Mouse (Mus musculus) left cerebral cortex, postnatal 25 days (tissue): ENCODE results near the gene Tbl2. TPM values are rescaled to one million over a fixed set of nuclear protein-coding genes. Genes with fewer than 3 reads are reported as not detected.

ENCODE experiments used
- DNase-seq, 2 experiments: peaks; one replicate each; pipeline ENCODE4 v3.0.0; 2022; ENCODE audit warnings: low spot score in 2 of 2, mixed read lengths in 1 of 2
- intact Hi-C: fragments of 180-260 bp; cut with DNase I; formaldehyde crosslinking; loops from one replicate; pipeline ENCODE4 v1.15.1; 2025
- microRNA-seq, 2 experiments: library from miRNA; unstranded; fragments of <30 nt; microRNA quantifications; one replicate each; pipeline ENCODE4 v1.2.0; 2022
- total RNA-seq, 2 experiments: library from RNA; stranded (reverse); gene quantifications; 2 replicates each; pipeline ENCODE4 v1.2.3; 2021

Tbl2 gene
- total RNA-seq, 2 experiments from 2014 or later: 30.1 to 30.7 TPM

DNA sequence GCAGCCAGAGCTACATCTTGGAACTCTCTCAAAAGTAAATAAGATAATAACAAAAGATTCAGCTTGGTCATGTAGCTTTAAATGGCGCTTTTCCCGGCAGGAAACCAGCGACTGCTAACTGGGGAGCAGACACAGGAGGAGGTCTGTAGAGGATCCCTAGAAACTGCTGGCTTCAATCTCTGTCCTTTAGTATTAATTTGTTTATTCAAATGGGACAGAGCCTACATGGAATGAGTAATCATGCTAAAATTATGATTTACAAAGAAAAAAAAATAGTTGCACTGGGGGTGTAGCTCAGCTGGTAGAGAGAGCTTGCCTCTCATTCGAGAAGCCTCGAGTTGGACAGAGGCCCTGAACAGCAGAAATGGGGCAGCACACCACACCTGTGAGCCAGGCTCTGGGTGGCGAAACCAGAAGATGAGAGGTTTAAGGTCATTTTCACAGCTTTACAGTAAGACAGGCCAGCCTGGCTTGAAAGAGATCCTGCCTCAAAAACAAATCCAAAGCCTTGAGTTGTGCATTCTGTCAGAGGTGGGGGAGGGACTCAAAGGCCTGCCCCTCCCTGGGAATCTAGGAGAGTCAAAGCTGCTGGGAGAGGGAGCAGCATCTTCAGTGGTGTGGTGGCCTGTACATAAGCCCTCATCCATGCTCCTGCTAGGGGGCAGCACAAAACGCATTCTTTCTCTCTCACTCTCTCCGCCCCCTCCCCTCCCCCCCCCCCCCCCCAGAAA is 33.8 kb downstream of the Tbl2 start:
- intact Hi-C loops: no loop called here
- DNase-seq: peak; percentile 55 to 83

DNA sequence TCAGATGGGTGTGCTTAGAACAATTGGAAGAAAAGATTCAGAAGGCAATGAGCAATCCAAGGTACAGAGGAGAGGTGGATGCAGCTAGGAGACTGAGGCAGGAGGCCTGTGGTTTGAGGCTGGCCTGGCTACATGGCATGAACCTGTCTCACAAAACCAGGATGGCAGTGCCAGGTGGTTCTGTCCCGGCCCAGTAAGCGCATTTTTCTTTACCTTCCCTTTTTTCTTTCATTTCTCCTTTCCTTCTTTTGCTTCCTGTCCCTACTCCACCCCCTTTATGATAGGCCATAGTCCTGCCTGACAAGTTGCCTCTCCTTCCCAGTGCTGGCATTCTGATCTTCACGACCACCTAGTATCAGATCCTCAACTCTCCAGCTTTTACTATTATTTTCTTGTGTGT is 35.6 kb downstream of the Tbl2 start:
- intact Hi-C loops: loop anchor here (5.0 kb wide), 2 partner anchors 108 to 173 kb away; partner anchors contain the start of gene Vps37d

DNA sequence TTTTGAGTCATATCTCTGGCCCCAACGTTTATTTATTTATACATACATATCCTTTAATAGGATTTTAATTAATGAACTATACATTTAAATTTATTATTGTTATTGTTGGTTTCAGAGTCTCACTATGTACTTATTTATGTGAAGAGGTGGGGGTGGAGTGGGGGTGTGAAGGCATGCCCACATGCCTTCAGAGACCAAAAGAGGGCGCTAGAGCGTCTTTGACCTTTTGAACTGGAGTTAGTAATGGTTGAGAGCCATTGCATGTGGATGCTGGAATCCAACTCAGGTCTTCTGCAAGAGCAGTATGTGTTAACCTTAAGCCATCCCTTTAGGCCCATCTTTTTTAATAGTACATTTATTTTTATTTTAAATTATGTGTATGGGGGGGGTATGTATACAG is 36.1 kb downstream of the Tbl2 start:
- intact Hi-C loops: loop anchor here (5.0 kb wide), 2 partner anchors 108 to 173 kb away; partner anchors contain the start of gene Vps37d
- DNase-seq: no peak

More for the DNA sequence above, 35.6 kb downstream of the Tbl2 start:
- DNase-seq: no peak

DNA sequence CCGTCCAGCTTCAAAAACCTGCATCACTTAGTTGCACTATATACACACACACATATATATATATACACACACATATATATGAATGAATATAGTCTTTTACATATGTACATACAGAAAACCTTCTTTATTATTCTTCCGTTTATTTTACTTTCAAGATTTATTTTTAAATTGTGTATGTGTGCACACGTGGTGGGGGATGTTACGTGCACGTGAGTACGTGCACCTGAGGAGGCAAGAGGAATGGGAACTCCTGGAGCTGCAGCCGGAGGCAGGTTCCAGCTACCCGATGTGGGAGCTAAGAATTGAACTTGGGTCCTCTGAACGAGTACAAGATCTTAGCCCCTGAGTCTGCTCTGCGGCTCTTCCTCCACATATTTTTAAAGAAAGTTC is 36.8 kb downstream of the Tbl2 start:
- intact Hi-C loops: loop anchor here (5.0 kb wide), 2 partner anchors 109 to 174 kb away; partner anchors contain the start of gene Vps37d
- no peak for DNase-seq

DNA sequence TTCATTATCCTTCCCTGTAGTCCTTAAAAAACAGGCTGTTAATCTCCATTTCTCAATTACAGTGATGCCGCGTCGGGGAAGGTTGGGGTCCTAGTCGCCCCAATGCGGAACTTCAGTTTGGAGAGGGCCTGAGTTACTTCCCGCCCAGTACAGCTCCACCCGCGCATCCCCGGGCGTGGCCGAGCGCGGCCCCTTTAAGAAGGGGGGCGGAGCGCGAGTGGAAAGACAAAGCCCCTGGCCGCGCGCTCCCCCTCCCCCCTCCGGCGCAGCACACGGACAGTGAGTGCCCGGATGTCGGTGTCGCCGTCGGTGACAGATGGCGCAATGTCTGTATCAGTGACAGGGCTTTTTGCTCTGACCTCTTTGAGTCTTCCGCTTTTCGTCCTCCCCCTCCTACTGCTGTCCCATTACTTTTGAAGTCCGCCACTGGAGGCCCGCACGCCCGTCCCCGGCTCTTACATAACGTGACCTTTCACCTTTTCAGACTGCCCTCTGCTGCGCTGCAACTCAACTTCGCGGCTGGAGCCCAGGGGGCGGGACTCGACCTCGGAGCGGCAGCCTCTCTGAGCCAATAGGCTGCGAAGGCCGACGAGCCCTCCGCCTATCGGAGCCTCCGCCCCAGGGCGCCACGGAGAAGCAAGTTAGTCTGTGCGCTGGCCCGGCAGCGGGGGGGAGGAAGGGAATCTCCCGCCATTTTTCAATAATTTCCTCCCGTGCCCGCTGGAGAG is 37.3 kb downstream of the Tbl2 start, which contains the start of gene Baz1b:
Baz1b (plus strand) TSS at position 644 of the 728 bp plus-strand sequence.
- intact Hi-C loops: loop anchor here (1.0 to 5.0 kb wide), 4 partner anchors 18 to 174 kb away; partner anchors contain the start of genes Bcl7b, Tbl2 and Vps37d
- DNase-seq: peak; percentile 99

DNA sequence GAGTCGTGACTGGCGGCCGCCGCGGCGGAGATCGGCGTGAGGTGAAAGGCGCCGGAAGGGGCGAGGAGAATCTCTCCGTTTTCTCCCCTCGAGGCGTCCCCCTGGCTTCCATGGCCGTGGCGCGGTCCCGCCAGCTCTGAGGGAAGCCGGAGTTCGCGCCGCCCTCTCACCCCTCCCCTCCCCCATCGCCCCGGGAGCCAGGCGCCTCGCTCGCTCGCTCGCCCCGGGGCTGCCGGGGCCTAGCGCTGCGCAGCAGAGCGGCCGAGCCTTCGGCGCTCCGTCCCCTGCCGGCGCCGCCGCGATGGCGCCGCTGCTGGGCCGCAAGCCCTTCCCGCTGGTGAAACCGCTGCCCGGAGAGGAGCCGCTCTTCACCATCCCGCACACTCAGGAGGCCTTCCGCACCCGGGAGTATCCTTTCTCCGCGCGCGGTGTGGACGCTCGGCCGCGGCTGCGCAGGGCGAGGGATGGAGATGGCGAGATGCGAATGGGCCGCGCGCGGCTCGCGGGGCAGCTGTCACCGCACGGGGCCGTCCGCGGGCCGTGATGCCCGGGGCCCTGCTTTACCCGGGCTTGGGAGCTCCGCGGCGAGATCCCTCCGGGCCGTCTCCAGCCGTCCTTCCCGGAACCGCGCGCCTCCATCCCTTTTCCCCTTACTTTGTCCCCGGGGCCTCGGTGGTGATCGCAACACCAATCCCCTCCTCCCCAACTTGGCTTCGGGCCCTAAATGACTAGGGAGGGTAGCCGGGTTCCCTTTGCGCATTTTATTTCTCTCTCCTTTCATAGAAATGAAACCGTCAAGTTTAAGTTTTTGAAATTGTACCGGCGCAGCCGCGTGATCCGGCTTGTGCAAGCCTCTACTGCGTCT is 38.1 kb downstream of the Tbl2 start:
- DNase-seq: peak; percentile 36 to 44
- intact Hi-C loops: loop anchor here (1.0 to 5.0 kb wide), 4 partner anchors 19 to 175 kb away; partner anchors contain the start of genes Bcl7b, Tbl2 and Vps37d

DNA sequence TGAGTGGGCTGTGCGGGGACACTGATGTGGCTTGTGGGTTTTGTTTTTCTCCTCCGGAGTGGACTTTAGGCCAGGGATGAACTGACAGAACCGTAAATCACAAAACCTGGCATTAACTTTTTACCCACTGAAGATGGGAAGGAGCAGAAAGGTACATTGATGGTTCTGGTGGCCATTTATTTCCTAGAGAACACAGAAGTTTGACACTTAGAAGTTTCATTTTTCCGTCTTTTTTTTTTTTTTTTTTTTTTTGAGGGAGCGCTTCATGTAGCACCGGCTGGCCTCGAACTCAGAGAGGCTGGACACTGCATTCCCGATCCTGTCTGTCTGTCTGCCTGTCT is 38.7 kb downstream of the Tbl2 start:
- no peak for DNase-seq
- intact Hi-C loops: loop anchor here (5.0 kb wide), 2 partner anchors 111 to 176 kb away; partner anchors contain the start of gene Vps37d

DNA sequence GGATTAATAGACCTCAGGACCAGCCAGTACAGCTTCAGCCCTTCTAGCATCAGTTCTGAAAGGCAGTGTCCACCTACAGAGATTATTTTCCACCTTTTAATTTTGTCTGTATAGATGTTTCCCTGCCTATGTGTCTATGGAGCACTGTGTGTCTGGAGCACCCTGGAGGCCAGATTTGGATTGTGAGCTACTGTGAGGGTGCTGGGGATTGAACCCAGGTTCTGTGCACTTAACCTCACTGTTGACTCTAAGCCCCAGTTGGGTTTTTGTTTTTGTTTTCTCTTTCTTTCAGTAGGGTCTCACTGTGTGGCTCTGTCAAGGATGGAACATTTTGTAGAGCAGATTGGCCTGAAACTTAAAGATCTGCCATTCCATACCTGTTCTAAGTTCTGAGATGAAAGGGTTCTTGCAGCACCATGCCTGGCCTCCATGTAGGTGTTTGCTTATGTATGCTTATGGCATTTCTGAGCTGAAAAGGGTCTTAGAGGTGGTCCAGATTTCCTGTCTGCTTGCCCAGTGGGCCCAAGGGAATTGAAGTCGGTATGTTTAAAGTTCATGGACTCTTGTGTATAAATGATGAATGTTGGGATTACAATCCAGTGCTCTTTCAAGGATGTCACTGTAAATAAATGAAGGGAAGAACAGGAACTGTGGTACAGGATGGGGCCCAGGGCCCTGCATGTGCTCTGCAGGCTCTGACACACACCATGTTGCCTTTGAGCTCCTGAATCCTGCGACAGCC is 40.0 kb downstream of the Tbl2 start:
- intact Hi-C loops: loop anchor here (5.0 kb wide), 2 partner anchors 112 to 177 kb away; partner anchors contain the start of gene Vps37d

DNA sequence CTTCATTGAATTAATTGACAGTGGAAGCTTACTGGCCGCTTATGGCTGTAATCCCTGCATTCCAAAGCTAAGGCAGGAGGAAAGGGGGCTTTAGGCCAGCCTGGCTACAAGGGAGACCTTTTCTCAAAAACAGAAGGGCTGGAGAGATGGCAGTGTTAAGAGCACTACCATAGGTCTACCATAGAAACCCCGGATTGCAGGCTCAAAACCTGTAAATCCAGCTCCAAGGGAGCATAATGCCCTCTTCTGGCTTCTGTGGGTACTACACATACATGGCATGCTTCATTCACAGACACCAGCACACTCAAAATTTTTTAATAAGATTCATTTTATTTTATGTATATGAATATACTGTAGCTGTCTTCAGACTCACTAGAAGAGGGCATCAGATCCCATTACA is 42.2 kb downstream of the Tbl2 start:
- peak; percentile 70 to 78 for DNase-seq
- intact Hi-C loops: loop anchor here (1.0 kb wide), 1 partner anchor 73 kb away; no protein-coding TSS in a partner anchor

More for the DNA sequence above, 40.0 kb downstream of the Tbl2 start:
- DNase-seq: no peak

DNA sequence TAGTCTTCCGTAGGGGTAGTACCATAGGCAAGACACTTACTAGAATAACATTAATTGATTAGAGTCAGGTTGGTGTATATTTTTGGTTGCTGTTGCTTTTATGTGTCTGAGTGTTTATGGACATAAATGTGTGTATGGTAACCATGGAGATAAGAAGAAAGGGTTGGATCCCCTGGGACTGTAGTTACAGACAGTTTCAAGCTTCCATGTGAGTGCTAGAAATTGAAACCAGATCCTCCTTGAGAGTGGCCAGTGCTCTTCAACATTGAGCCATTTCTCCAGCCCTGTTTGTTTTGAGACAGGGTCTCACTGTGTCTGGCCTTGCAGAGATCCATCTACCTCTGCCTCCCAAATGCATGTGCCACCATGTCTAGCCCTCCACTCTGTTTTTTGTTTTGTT is 43.0 kb downstream of the Tbl2 start:
- no peak for DNase-seq
- intact Hi-C loops: no loop called here

DNA sequence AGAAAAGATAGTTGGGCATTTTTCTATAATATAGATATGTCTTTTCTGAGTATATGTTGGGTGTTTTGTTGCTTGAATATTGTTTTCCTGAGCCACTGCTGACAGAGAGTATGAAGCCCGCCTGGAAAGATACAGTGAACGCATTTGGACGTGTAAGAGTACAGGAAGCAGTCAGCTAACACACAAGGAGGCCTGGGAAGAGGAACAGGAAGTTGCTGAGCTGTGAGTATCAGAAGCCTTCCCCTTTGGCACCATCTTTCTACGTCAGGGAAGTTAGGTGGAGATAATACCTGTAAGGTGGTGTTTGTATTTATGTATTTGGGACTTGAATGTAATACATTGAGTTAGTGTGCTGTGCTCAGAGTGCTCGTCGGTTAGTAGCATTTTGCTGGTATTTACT is 46.9 kb downstream of the Tbl2 start:
- intact Hi-C loops: no loop called here
- no peak for DNase-seq

DNA sequence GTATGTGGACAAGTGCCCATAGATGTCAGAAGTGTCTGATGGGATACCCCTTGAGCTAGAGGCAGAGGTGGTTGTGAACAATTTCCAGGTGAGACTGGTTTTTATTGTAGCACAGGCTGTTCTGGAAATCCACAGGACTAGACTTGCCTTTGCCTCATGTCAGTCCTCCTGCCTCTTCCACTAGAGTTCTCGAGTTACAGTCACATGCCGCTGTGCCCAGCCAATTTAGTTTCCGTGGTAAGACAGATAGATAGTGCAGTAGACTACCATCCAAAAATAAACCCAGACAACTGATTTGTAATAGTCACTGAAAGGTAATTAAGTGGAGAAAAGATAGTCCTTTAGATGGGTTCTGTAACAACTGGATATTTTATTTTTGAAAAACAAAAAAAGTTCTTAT is 53.3 kb downstream of the Tbl2 start:
- intact Hi-C loops: no loop called here
- no peak for DNase-seq

DNA sequence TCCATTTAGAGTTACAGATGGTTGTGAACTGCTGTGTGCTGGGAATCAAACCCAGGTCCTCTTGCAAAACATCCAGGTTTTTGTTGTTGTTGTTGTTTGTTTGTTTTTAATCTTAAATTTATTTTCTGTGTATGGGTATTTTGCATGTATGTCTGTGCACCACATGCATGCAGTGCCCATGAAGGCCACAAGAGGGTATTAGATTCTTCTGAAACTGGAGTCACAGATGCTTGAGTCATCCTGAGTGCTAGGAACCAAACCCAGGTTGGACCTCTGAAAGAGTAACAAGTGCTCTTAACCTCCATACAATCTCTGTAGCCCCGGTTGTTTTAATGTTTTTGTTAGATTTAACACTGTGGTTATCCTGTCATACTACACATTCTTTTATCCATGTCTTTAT is 58.7 kb downstream of the Tbl2 start:
- no peak for DNase-seq

More for the DNA sequence above, 58.7 kb downstream of the Tbl2 start:
- intact Hi-C loops: no loop called here

Small RNA genes lying within 50 kb of the gene (microRNA-seq; reads per million reads assigned to microRNA genes)
- gene Gm25315: 0 reads per million in 2 experiments

Other genes starting within 250 kb of the Tbl2 start
- gene Tmem270, start 242.9 kb upstream of the Tbl2 start, total RNA-seq: not detected
- gene Cldn13, start 234.1 kb upstream of the Tbl2 start, total RNA-seq: not detected
- gene Mettl27, start 217.3 kb upstream of the Tbl2 start, total RNA-seq: 1 to 10 TPM; 9.0 to 9.8 TPM
- gene Cldn4, start 202.7 kb upstream of the Tbl2 start, total RNA-seq: not detected
- gene Cldn3, start 163.4 kb upstream of the Tbl2 start, total RNA-seq: under 1 TPM; 0.39 to 0.62 TPM
- gene Abhd11, start 140.5 kb upstream of the Tbl2 start, total RNA-seq: 10 to 100 TPM; 35.5 to 41.4 TPM
- gene Stx1a, start 126.2 kb upstream of the Tbl2 start, total RNA-seq: 100 to 1,000 TPM; 388 to 416 TPM
- 10 to 100 TPM; 38.3 to 42.4 TPM for gene Dnajc30, start 85.5 kb upstream of the Tbl2 start, total RNA-seq
- gene Bud23, start 84.7 kb upstream of the Tbl2 start, total RNA-seq: 10 to 100 TPM; 49.7 to 51.0 TPM
- 10 to 100 TPM; 25.3 to 28.7 TPM for gene Vps37d, start 71.4 kb upstream of the Tbl2 start, total RNA-seq
- 1 to 10 TPM; 4.6 to 5.7 TPM for gene Mlxipl, start 59.8 kb upstream of the Tbl2 start, total RNA-seq
- 10 to 100 TPM; 52.4 to 53.4 TPM for gene Bcl7b, start 18.6 kb downstream of the Tbl2 start, total RNA-seq
- 10 to 100 TPM; 64.5 to 72.0 TPM for gene Baz1b, start 37.6 kb downstream of the Tbl2 start, total RNA-seq
- gene Fzd9, start 101.6 kb downstream of the Tbl2 start, total RNA-seq: 1 to 10 TPM; 6.5 to 7.2 TPM
- gene Fkbp6, start 200.4 kb downstream of the Tbl2 start, total RNA-seq: under 1 TPM in 1 of 2 experiments, not detected in 1; 0.50 TPM
- gene Trim50, start 203.6 kb downstream of the Tbl2 start, total RNA-seq: not detected
- 10 to 100 TPM; 15.7 to 18.8 TPM for gene Nsun5, start 220.3 kb downstream of the Tbl2 start, total RNA-seq
- 10 to 100 TPM; 51.6 to 51.7 TPM for gene Pom121, start 244.9 kb downstream of the Tbl2 start, total RNA-seq